ENCODE assay signal across 19 mouse cellular contexts in genomic region chr17:65842669-65843381, GRCm38 (mm10). TPM values are rescaled to one million over a fixed set of nuclear protein-coding genes. Genes with fewer than 3 reads are reported as not detected.
DNase-seq lines count a peak whose midpoint lies in the region; ATAC-seq and TF ChIP-seq lines count a peak whose summit lies in the region.
"Had no signal": no experiment of that assay in that cellular context is flagged by ENCODE, and none has a peak within 500 bp of the region (broad histone marks: within the 10 kb centered on the region; RNA-seq: fewer than 3 reads in every experiment).

No protein-coding gene starts in this region.

- peak; percentile 20 to 38 for DNase-seq in cerebellum, postnatal 14 days
- no peak for DNase-seq in cerebellum, adult 11 months
- DNase-seq in kidney, adult 11 months: peak; percentile 40
- peak; percentile 30 for DNase-seq in kidney, adult 9 months
- peak; percentile 35 for DNase-seq in stomach, postnatal 0 days (ENCODE audit: low spot score)
- no peak for DNase-seq in thymus, postnatal 0 days (ENCODE audit: low spot score)
- DNase-seq in left cerebral cortex, postnatal 14 days (ENCODE audit: low spot score in 2 of 2): no peak
- DNase-seq: adrenal gland, postnatal 14 days; gastrocnemius, postnatal 10 days; liver; liver, postnatal 0 days; lung, postnatal 14 days; right cerebral cortex, postnatal 25 days; thymus, postnatal 4 days had no signal

- intact Hi-C loops in left cerebral cortex, postnatal 14 days (cut with DNase I): no loop called here

- no peak for TF ChIP-seq CTCF in stomach, postnatal 0 days (IDR thresholded peaks at IDR 0.05; ENCODE audit: low read depth)

- no peak for TF ChIP-seq EP300 in stomach, postnatal 0 days (optimal IDR thresholded peaks at IDR 0.05)

- no peak overlapping the region for H3K4me2 ChIP-seq in kidney, embryonic 14.5 days (replicated peaks; ENCODE audit: low read depth, low read length)
- H3K4me2 ChIP-seq in stomach, postnatal 0 days (replicated peaks; ENCODE audit: low read depth): no peak overlapping the region
- H3K4me2 ChIP-seq: embryonic facial prominence, embryonic 12.5 days; hindbrain, embryonic 12.5 days; neural tube, embryonic 13.5 days had no signal

- no peaks in the 10 kb centered on the region for H3K4me1 ChIP-seq in kidney, embryonic 14.5 days (ENCODE audit: control insufficient read depth, insufficient read depth, low read length)
- H3K4me1 ChIP-seq in stomach, postnatal 0 days (replicated peaks; ENCODE audit: control insufficient read depth, insufficient read depth): no peaks in the 10 kb centered on the region
- H3K4me1 ChIP-seq: hindbrain, embryonic 12.5 days had no signal

- peaks cover 75% of the 10 kb centered on the region for H3K36me3 ChIP-seq in kidney, embryonic 14.5 days (ENCODE audit: control insufficient read depth, insufficient read depth, low read length)
- H3K36me3 ChIP-seq in stomach, postnatal 0 days (ENCODE audit: control insufficient read depth, insufficient read depth, low read length): peaks cover 22% of the 10 kb centered on the region

- H3K4me3 ChIP-seq in kidney, embryonic 14.5 days (ENCODE audit: low read length): no peak overlapping the region
- no peak overlapping the region for H3K4me3 ChIP-seq in stomach, postnatal 0 days (ENCODE audit: low read depth, low read length)
- H3K4me3 ChIP-seq: embryonic facial prominence, embryonic 12.5 days; hindbrain, embryonic 12.5 days; neural tube, embryonic 13.5 days had no signal

- H3K27me3 ChIP-seq in kidney, embryonic 14.5 days (ENCODE audit: control insufficient read depth, insufficient read depth, low read length): no peaks in the 10 kb centered on the region
- H3K27me3 ChIP-seq in stomach, postnatal 0 days (ENCODE audit: control insufficient read depth, insufficient read depth, low read length): no peaks in the 10 kb centered on the region
- H3K27me3 ChIP-seq: embryonic facial prominence, embryonic 12.5 days; hindbrain, embryonic 12.5 days; neural tube, embryonic 13.5 days had no signal

- H3K27ac ChIP-seq in kidney, embryonic 14.5 days (ENCODE audit: low read depth, low read length): no peak overlapping the region
- H3K27ac ChIP-seq in stomach, postnatal 0 days (replicated peaks): no peak overlapping the region
- H3K27ac ChIP-seq: embryonic facial prominence, embryonic 12.5 days; hindbrain, embryonic 12.5 days had no signal

- H3K9ac ChIP-seq in kidney, embryonic 14.5 days (ENCODE audit: low read depth, low read length): no peak overlapping the region
- no peak overlapping the region for H3K9ac ChIP-seq in stomach, postnatal 0 days (ENCODE audit: low read length)
- H3K9ac ChIP-seq: embryonic facial prominence, embryonic 12.5 days; hindbrain, embryonic 12.5 days; liver, postnatal 0 days; neural tube, embryonic 13.5 days had no signal

- H3K9me3 ChIP-seq in kidney, embryonic 14.5 days (ENCODE audit: control insufficient read depth, low read length): no peaks in the 10 kb centered on the region
- H3K9me3 ChIP-seq in stomach, postnatal 0 days (ENCODE audit: control insufficient read depth, low read length): no peaks in the 10 kb centered on the region
- H3K9me3 ChIP-seq: embryonic facial prominence, embryonic 12.5 days; hindbrain, embryonic 12.5 days; neural tube, embryonic 13.5 days had no signal

- ATAC-seq in kidney, embryonic 14.5 days (ENCODE audit: low FRiP score, low TSS enrichment): no peak
- no peak for ATAC-seq in stomach, postnatal 0 days (ENCODE audit: low FRiP score, low TSS enrichment)
- ATAC-seq: forebrain, embryonic 16.5 days; liver, postnatal 0 days had no signal

- WGBS in kidney, embryonic 14.5 days: 85% methylated on average over 10 of the region's 10 CpGs
- WGBS in stomach, postnatal 0 days: 73% methylated on average over 10 of the region's 10 CpGs

RNA-seq across cellular contexts. Expression of gene Ralbp1, which starts 42.8 kb away (rescaled TPM):
- polyA plus RNA-seq in kidney, embryonic 14.5 days (2014; fragmentation: Nextera tagmentation; extraction: Ambion mirVana): 61.3 and 76.6 TPM in 2 replicates
- 114 and 117 TPM in 2 replicates for polyA plus RNA-seq in stomach, postnatal 0 days (2015; fragmentation: Nextera tagmentation; extraction: Ambion mirVana)
- polyA plus RNA-seq in thymus, postnatal 0 days (2015; fragmentation: Nextera tagmentation; extraction: Ambion mirVana): 94.9 and 105 TPM in 2 replicates
- 10 to 100 TPM; 43.4 to 47.2 TPM for total RNA-seq in left cerebral cortex, postnatal 14 days (2021)

Comparison
In these comparisons a context has a peak if more than half of its experiments do, and no peak if none do; other contexts are left out.
1. DNase-seq: peak in cerebellum, postnatal 14 days (2 of 2), kidney, adult 11 months (single experiment), kidney, adult 9 months (single experiment) and stomach, postnatal 0 days (single experiment); none in cerebellum, adult 11 months (single experiment), thymus, postnatal 0 days (single experiment) and left cerebral cortex, postnatal 14 days (0 of 2).